ENCODE assay signal across 10 mouse cellular contexts in genomic region chr19:32954001-32954605, GRCm38 (mm10).
DNase-seq lines count a peak whose midpoint lies in the region; ATAC-seq lines count a peak whose summit lies in the region.
"Had no signal": no experiment of that assay in that cellular context is flagged by ENCODE, and none has a peak within 500 bp of the region (broad histone marks: within the 10 kb centered on the region; RNA-seq: fewer than 3 reads in every experiment).

No protein-coding gene starts in this region.

- peak; percentile 69 for DNase-seq in embryonic facial prominence, embryonic 11.5 days (ENCODE audit: low spot score)
- no peak for DNase-seq in embryonic facial prominence, embryonic 10.5 days (ENCODE audit: low spot score)
- DNase-seq in ovary, postnatal 14 days (ENCODE audit: low spot score), result peak; percentile 43
- DNase-seq in ovary, adult 18-20 months (ENCODE audit: low spot score), result no peak
- DNase-seq in cerebellum, postnatal 14 days, result peak; percentile 62 to 63
- DNase-seq in lung, postnatal 36 days, result peak; percentile 88
- DNase-seq in thymus, postnatal 25 days, result peak; percentile 64

- H3K27me3 ChIP-seq in embryonic facial prominence, embryonic 11.5 days (ENCODE audit: control insufficient read depth, insufficient read depth, low read length), result no peaks in the 10 kb centered on the region
- H3K27me3 ChIP-seq in embryonic facial prominence, embryonic 10.5 days (replicated peaks; ENCODE audit: low read depth, poor library complexity, severe bottlenecking), result peaks cover 28% of the 10 kb centered on the region
- peaks cover 8% of the 10 kb centered on the region; the same call in 1 of the 2 replicates for H3K27me3 ChIP-seq in hindbrain, embryonic 13.5 days
- H3K27me3 ChIP-seq: heart, embryonic 13.5 days; neural tube, embryonic 12.5 days had no signal

- no peak overlapping the region for H3K4me2 ChIP-seq in embryonic facial prominence, embryonic 11.5 days (ENCODE audit: low read depth, low read length)
- no peak overlapping the region for H3K4me2 ChIP-seq in hindbrain, embryonic 13.5 days
- H3K4me2 ChIP-seq: heart, embryonic 13.5 days; neural tube, embryonic 12.5 days had no signal

- H3K27ac ChIP-seq in embryonic facial prominence, embryonic 11.5 days (replicated peaks; ENCODE audit: low read depth, low read length), result no peak overlapping the region
- no peak overlapping the region for H3K27ac ChIP-seq in embryonic facial prominence, embryonic 10.5 days (replicated peaks)
- H3K27ac ChIP-seq in hindbrain, embryonic 13.5 days, result no peak overlapping the region
- H3K27ac ChIP-seq: heart, embryonic 13.5 days; neural tube, embryonic 12.5 days had no signal

- no peaks in the 10 kb centered on the region for H3K9me3 ChIP-seq in embryonic facial prominence, embryonic 11.5 days (replicated peaks; ENCODE audit: control insufficient read depth, low read length)
- no peaks in the 10 kb centered on the region for H3K9me3 ChIP-seq in embryonic facial prominence, embryonic 10.5 days
- no peaks in the 10 kb centered on the region for H3K9me3 ChIP-seq in hindbrain, embryonic 13.5 days
- H3K9me3 ChIP-seq: heart, embryonic 13.5 days; neural tube, embryonic 12.5 days had no signal

- no peak for ATAC-seq in embryonic facial prominence, embryonic 11.5 days (replicated peaks; ENCODE audit: insufficient number of reproducible peaks, low FRiP score, low TSS enrichment, low read depth)
- ATAC-seq in hindbrain, embryonic 13.5 days (ENCODE audit: low FRiP score), result 0 out of 2 replicates have a peak, but pooled peaks have one; percentile 49

- no peaks in the 10 kb centered on the region; the same call in 1 of the 2 replicates for H3K4me1 ChIP-seq in embryonic facial prominence, embryonic 11.5 days (ENCODE audit: control insufficient read depth, insufficient read depth, low read length)
- peaks cover 27% of the 10 kb centered on the region for H3K4me1 ChIP-seq in embryonic facial prominence, embryonic 10.5 days
- peaks cover 16% of the 10 kb centered on the region for H3K4me1 ChIP-seq in hindbrain, embryonic 13.5 days (replicated peaks)

- no peak overlapping the region for H3K9ac ChIP-seq in embryonic facial prominence, embryonic 11.5 days (replicated peaks; ENCODE audit: low read length)
- no peak overlapping the region for H3K9ac ChIP-seq in hindbrain, embryonic 13.5 days
- H3K9ac ChIP-seq: heart, embryonic 13.5 days; neural tube, embryonic 12.5 days had no signal

- no peaks in the 10 kb centered on the region for H3K36me3 ChIP-seq in embryonic facial prominence, embryonic 11.5 days (replicated peaks; ENCODE audit: control insufficient read depth, insufficient read depth, low read depth, low read length)
- H3K36me3 ChIP-seq in embryonic facial prominence, embryonic 10.5 days (replicated peaks), result no peaks in the 10 kb centered on the region
- H3K36me3 ChIP-seq in hindbrain, embryonic 13.5 days, result no peaks in the 10 kb centered on the region
- H3K36me3 ChIP-seq: heart, embryonic 13.5 days; neural tube, embryonic 12.5 days had no signal

- H3K4me3 ChIP-seq in embryonic facial prominence, embryonic 11.5 days (ENCODE audit: low read depth, low read length), result no peak overlapping the region
- H3K4me3 ChIP-seq in embryonic facial prominence, embryonic 10.5 days, result no peak overlapping the region
- no peak overlapping the region for H3K4me3 ChIP-seq in hindbrain, embryonic 13.5 days
- H3K4me3 ChIP-seq: heart, embryonic 13.5 days; neural tube, embryonic 12.5 days had no signal

- WGBS in embryonic facial prominence, embryonic 11.5 days, result 42% methylated on average over 4 of the region's 4 CpGs
- 38% methylated on average over 4 of the region's 4 CpGs for WGBS in embryonic facial prominence, embryonic 10.5 days
- 38% methylated on average over 4 of the region's 4 CpGs for WGBS in hindbrain, embryonic 13.5 days

Comparison
In these comparisons a context has a peak if more than half of its experiments do, and no peak if none do; other contexts are left out.
1. DNase-seq: peak in embryonic facial prominence, embryonic 11.5 days (single experiment), ovary, postnatal 14 days (single experiment), cerebellum, postnatal 14 days (2 of 2), lung, postnatal 36 days (single experiment) and thymus, postnatal 25 days (single experiment); none in embryonic facial prominence, embryonic 10.5 days (single experiment) and ovary, adult 18-20 months (single experiment).